Mouse (Mus musculus) forebrain, embryonic 12.5 days (tissue): ENCODE measurements around the gene Zfp526. TPM values are rescaled to one million over a fixed set of nuclear protein-coding genes. Genes with fewer than 3 reads are reported as not detected.

ENCODE experiments used
- ATAC-seq: fragments of 200-750 bp; cut with Nextera tagmentation; 2 replicates; pipeline ENCODE4 v1.8.0; 2017; ENCODE audit warnings: moderate TSS enrichment; ENCODE audit not compliant: low FRiP score
- H3K27ac ChIP-seq: fragments of 300-500 bp; sonication (generic); 2 replicates; pipeline ENCODE4 v1.5.1; 2016; ENCODE audit warnings: mild to moderate bottlenecking
- H3K27me3 ChIP-seq: fragments of 300-500 bp; sonication (generic); 2 replicates; pipeline ENCODE4 v1.6.1; 2016; ENCODE audit warnings: mild to moderate bottlenecking
- H3K36me3 ChIP-seq: fragments of 300-500 bp; sonication (generic); replicated peaks from 2 replicates; pipeline ENCODE4 v1.6.1; 2016; ENCODE audit warnings: mild to moderate bottlenecking
- H3K4me1 ChIP-seq: fragments of 300-500 bp; sonication (generic); 2 replicates; pipeline ENCODE4 v1.6.1; 2016
- H3K4me2 ChIP-seq: fragments of 300-500 bp; sonication (generic); 2 replicates; pipeline ENCODE4 v1.6.1; 2016; ENCODE audit warnings: mild to moderate bottlenecking, moderate library complexity
- H3K4me3 ChIP-seq: fragments of 300-500 bp; sonication (generic); replicated peaks from 2 replicates; pipeline ENCODE4 v1.5.1; 2016; ENCODE audit warnings: mild to moderate bottlenecking
- H3K9ac ChIP-seq: fragments of 300-500 bp; sonication (generic); 2 replicates; pipeline ENCODE4 v1.6.1; 2016; ENCODE audit warnings: mild to moderate bottlenecking
- H3K9me3 ChIP-seq: fragments of 300-500 bp; sonication (generic); 2 replicates; pipeline ENCODE4 v1.6.1; 2016
- WGBS: fragments of 180-500 bp; shearing (Covaris S2); methylation state at CpG from one replicate; pipeline ENCODE4 v1.1.7; 2016; 5-methylcytosine and 5-hydroxymethylcytosine counted together
- microRNA-seq: library from miRNA; unstranded; fragments of <30 nt; microRNA quantifications from one replicate; pipeline ENCODE4, GENCODE M21; 2017
- polyA plus RNA-seq: library from polyadenylated mRNA; unstranded; fragments of >200 nt; fragmentation: Nextera tagmentation; extraction: Ambion mirVana; gene quantifications from 2 replicates; pipeline ENCODE4 v1.2.1, GENCODE M21; 2016

The Zfp526 gene
- polyA plus RNA-seq, 1 experiment from 2014 or later: 2.7 TPM

GRCm38 (mm10) chr7:25274996-25275395 lies 53.8 kb downstream of the Zfp526 start:
- Histone ChIP-seq H3K4me1 (peaks cover 30% of the 10 kb centered on the region), H3K27ac (no peak overlapping the region), H3K9me3 (no peaks in the 10 kb centered on the region), H3K27me3 (no peaks in the 10 kb centered on the region), H3K4me2 (no peak overlapping the region), H3K9ac (no peak overlapping the region), H3K4me3 (no peak overlapping the region), H3K36me3 (peaks cover 30% of the 10 kb centered on the region)
- no peak for ATAC-seq
- 92% methylated on average over 3 of the region's 3 CpGs for WGBS

- Histone ChIP-seq H3K27ac (no peak overlapping the region), H3K9ac (peak overlapping the region; percentile 29; the same call in 1 of the 2 replicates), H3K27me3 (no peaks in the 10 kb centered on the region), H3K4me1 (peaks cover 35% of the 10 kb centered on the region), H3K4me3 (no peak overlapping the region), H3K4me2 (no peak overlapping the region), H3K36me3 (peaks cover 30% of the 10 kb centered on the region), H3K9me3 (no peaks in the 10 kb centered on the region)
- WGBS: 59% methylated on average over 9 of the region's 9 CpGs
- ATAC-seq: no peak
Measured at GRCm38 (mm10) chr7:25275555-25276298, 54.5 kb downstream of the Zfp526 start.

Small RNAs within 50 kb of the gene (microRNA-seq; reads per million reads assigned to microRNA genes)
- not detected for gene Mir7048

Other genes starting within 250 kb of the Zfp526 start
- 82.3 and 87.7 TPM in 2 replicates for gene Rabac1, start 248.7 kb upstream of the Zfp526 start, polyA plus RNA-seq
- gene Atp1a3, start 215.5 kb upstream of the Zfp526 start, polyA plus RNA-seq: 68.2 and 87.4 TPM in 2 replicates
- 14.3 and 18.1 TPM in 2 replicates for gene Grik5, start 149.1 kb upstream of the Zfp526 start, polyA plus RNA-seq
- gene Zfp574, start 148.9 kb upstream of the Zfp526 start, polyA plus RNA-seq: 39.7 and 41.2 TPM in 2 replicates
- gene Pou2f2, start 41.7 kb upstream of the Zfp526 start, polyA plus RNA-seq: 22.3 and 28.6 TPM in 2 replicates
- 11.2 and 12.3 TPM in 2 replicates for gene Dedd2, start 810 bp upstream of the Zfp526 start, polyA plus RNA-seq
- 15.9 and 17.5 TPM in 2 replicates for gene Gsk3a, start 16.4 kb downstream of the Zfp526 start, polyA plus RNA-seq
- 10.3 and 13.0 TPM in 2 replicates for gene Erf, start 29.3 kb downstream of the Zfp526 start, polyA plus RNA-seq
- 40.8 and 46.9 TPM in 2 replicates for gene Cic, start 46.3 kb downstream of the Zfp526 start, polyA plus RNA-seq
- 378 and 384 TPM in 2 replicates for gene Pafah1b3, start 76.6 kb downstream of the Zfp526 start, polyA plus RNA-seq
- gene Prr19, start 80.0 kb downstream of the Zfp526 start, polyA plus RNA-seq: 1.3 and 1.7 TPM in 2 replicates
- 11.9 and 12.1 TPM in 2 replicates for gene Tmem145, start 84.7 kb downstream of the Zfp526 start, polyA plus RNA-seq
- gene Megf8, start 95.7 kb downstream of the Zfp526 start, polyA plus RNA-seq: 18.5 and 18.8 TPM in 2 replicates
- gene Cnfn, start 148.3 kb downstream of the Zfp526 start, polyA plus RNA-seq: not detected in 2 replicates
- 7.6 and 8.8 TPM in 2 replicates for gene Lipe, start 177.3 kb downstream of the Zfp526 start, polyA plus RNA-seq
- gene Cxcl17, start 191.5 kb downstream of the Zfp526 start, polyA plus RNA-seq: 0.27 and 0.52 TPM in 2 replicates